Mouse (Mus musculus) cerebellum, adult 2 months (tissue): ENCODE results near the gene Tnk1.

Experiments
- CTCF ChIP-seq: fragments of 200-500 bp; IDR thresholded peaks from 2 replicates; pipeline ENCODE4 v1.5.1; 2011; ENCODE audit warnings: low read depth, mild to moderate bottlenecking, control low read depth, low read length, moderate library complexity, borderline replicate concordance; ENCODE audit not compliant: insufficient read depth
- POLR2A ChIP-seq: fragments of 200-500 bp; IDR thresholded peaks from 2 replicates; pipeline ENCODE4 v1.6.1; 2011; ENCODE audit warnings: low read length, control low read depth, borderline replicate concordance; ENCODE audit not compliant: insufficient read depth

GRCm38 (mm10) chr11:69850754-69851153 lies 7.8 kb downstream of the Tnk1 start:
- TF ChIP-seq POLR2A (no peak), CTCF (no peak)
